Mouse (Mus musculus): ENCODE measurements around the gene Disc1.

DNA sequence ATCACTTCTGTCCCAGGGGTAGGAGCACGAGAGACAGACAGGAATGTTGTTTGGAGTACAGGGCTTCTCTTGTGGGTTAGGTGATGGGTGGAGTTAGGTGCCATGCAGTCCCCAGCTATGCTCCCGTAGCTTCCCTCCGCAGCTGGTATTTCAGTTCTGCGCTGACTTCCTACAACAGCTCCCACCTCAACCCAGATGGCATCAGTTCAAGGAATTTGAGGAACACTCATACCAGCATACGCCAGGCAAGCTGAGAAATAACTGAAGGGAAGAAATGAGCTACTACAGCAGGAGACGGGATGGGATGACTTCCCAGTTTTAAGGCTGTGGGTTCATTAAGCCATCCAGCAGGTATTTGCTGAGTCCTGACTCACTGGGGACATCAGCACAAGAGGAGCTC is 76.8 kb downstream of the Disc1 start:
- TF ChIP-seq CTCF (IDR thresholded peaks at IDR 0.05; ENCODE audit: borderline replicate concordance, insufficient read depth, low read depth, low read length): no peak
- TF ChIP-seq POLR2A (IDR thresholded peaks at IDR 0.05; ENCODE audit: borderline replicate concordance, insufficient read depth, low read length): no peak
